Mouse (Mus musculus): ENCODE data around the gene 1700016K19Rik. TPM values are rescaled to one million over a fixed set of nuclear protein-coding genes. Genes with fewer than 3 reads are reported as not detected.

The 1700016K19Rik gene
- polyA plus RNA-seq, 1 experiment from 2014 or later = 0.26 TPM

DNA sequence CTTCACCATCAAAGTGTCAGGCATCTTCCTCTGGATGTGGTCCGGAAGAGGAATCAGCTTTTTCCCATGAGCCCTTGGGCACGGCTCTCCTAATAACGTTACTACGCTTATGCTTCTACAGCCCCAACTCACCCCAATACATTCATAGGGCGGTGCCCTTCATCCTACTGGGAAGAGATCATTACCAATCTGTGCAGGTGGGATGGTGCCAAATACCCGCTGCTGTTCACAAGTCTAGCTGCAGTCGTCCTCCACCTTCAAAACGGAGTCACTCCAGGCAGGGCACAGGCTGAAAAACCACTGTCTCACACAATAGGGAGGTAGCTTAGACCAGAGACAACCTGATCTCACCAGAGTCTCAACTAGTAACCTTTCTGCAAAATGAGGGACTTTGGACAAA lies 35.5 kb downstream of the 1700016K19Rik start:
- no peak overlapping the region for H3K9ac ChIP-seq
- WGBS = 81% methylated on average over 8 of the region's 8 CpGs
- peaks cover 4% of the 10 kb centered on the region; the same call in 1 of the 2 replicates for H3K4me1 ChIP-seq (replicated peaks)
- H3K4me3 ChIP-seq = no peak overlapping the region
- H3K36me3 ChIP-seq = no peaks in the 10 kb centered on the region
- no peak overlapping the region for H3K4me2 ChIP-seq
- H3K27ac ChIP-seq (ENCODE audit: poor library complexity, severe bottlenecking) = no peak overlapping the region
- no peaks in the 10 kb centered on the region for H3K9me3 ChIP-seq (replicated peaks)
- no peak for ATAC-seq (ENCODE audit: insufficient number of reproducible peaks, low FRiP score)
- no peaks in the 10 kb centered on the region; the same call in 1 of the 2 replicates for H3K27me3 ChIP-seq (replicated peaks)

DNA sequence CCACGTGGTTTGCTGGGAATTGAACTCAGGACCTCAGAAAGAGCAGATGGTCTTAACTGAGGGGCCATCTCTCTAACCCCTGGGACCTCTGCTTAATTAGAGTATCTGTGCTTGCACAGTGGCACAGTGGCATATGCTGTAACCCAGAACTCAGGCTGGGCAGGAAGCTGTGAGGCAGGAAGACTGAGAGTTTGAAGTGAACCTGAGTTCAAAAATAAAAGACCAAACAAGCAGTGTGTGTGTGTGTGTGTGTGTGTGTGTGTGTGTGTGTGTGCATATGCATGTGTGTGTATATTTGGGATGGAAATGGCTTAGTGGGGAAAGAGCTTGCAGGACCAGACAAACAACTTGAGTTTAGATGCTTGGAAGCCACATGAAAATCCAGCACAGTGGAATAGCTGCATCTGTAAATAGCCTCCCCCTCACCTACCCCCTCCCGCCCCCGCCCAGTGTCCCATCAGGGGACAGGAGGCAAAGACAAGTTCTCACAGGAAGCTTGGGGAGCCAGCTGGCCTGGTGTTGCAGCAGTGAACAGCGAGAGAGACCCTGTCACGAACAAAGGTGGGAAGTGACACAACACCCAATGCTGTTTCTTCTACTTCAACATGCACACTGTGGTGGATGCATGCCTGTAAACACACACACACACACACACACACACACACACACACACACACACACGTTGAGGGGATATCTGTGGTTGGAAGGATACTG lies 38.0 kb downstream of the 1700016K19Rik start:
- WGBS = 35% methylated on average over 6 of the region's 6 CpGs
- no peak for ATAC-seq (ENCODE audit: insufficient number of reproducible peaks, low FRiP score)
- H3K4me1 ChIP-seq (replicated peaks) = peaks cover 8% of the 10 kb centered on the region
- no peak overlapping the region for H3K27ac ChIP-seq (ENCODE audit: poor library complexity, severe bottlenecking)
- H3K9ac ChIP-seq = no peak overlapping the region
- no peaks in the 10 kb centered on the region; the same call in 1 of the 2 replicates for H3K27me3 ChIP-seq (replicated peaks)
- no peak overlapping the region for H3K4me3 ChIP-seq
- no peaks in the 10 kb centered on the region for H3K9me3 ChIP-seq (replicated peaks)
- H3K36me3 ChIP-seq = no peaks in the 10 kb centered on the region
- no peak overlapping the region for H3K4me2 ChIP-seq

DNA sequence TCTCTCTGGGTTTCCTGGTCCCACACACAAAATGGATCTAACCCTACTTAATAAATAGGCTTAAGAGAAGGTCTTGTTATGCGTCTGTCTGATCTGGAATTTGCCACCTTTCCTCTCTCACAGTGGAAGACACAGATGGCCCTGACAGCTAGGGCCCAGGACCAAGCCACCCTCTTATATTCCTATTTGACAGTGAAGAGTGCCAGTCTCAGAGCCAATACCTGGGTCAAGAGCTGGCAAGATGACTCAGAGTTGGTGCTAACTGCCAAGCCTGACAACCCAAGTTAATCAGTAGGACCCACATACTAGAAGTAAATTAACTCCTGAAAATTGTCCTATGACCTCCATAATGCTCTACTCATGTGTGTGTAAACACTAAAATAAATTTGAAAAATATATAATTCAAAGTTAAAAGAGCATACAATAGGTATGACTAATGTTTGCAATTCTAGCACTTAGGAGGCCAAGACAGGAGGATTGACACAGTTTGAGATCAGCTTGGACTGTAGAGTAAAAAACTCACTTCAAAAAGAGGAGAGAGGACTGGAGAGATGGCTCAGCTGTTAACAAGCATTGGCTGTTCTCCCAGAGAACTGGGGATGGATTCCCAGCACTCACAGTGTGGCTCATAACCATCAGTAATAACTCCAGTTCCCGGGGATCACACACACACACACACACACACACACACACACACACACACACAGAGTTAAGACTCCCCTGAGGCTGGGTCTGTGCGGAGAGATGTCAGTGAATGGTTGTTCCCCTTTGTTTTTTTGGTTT lies 39.8 kb downstream of the 1700016K19Rik start:
- Histone ChIP-seq H3K4me2 (no peak overlapping the region), H3K36me3 (no peaks in the 10 kb centered on the region), H3K27me3 (replicated peaks) (no peaks in the 10 kb centered on the region), H3K9me3 (replicated peaks) (no peaks in the 10 kb centered on the region), H3K9ac (no peak overlapping the region), H3K27ac (ENCODE audit: poor library complexity, severe bottlenecking) (no peak overlapping the region), H3K4me1 (replicated peaks) (peaks cover 16% of the 10 kb centered on the region), H3K4me3 (no peak overlapping the region)
- no peak for ATAC-seq (ENCODE audit: insufficient number of reproducible peaks, low FRiP score)
- WGBS = 77% methylated on average over 3 of the region's 3 CpGs

DNA sequence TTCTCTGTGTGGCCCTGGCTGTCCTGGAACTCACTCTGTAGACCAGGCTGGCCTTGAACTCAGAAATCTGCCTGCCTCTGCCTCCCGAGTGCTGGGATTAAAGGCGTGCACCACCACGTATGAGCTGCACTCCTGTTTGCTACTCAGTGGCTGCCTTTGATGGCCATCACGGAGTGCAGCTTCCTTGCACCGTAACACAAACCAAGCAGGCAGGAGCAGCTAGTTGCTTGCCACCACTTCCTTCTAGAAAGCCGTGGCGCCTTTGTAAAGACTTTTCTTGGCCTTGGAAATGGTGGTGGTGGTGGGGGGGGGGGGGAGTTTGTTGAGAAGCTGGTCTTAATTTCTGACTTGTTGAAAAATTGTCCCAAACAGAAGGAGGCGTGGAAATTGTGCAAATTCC lies 40.4 kb downstream of the 1700016K19Rik start:
- H3K27ac ChIP-seq (ENCODE audit: poor library complexity, severe bottlenecking) = no peak overlapping the region
- H3K4me1 ChIP-seq (replicated peaks) = peaks cover 19% of the 10 kb centered on the region
- ATAC-seq (ENCODE audit: insufficient number of reproducible peaks, low FRiP score) = no peak
- no peak overlapping the region for H3K9ac ChIP-seq
- H3K4me2 ChIP-seq = no peak overlapping the region
- H3K9me3 ChIP-seq (replicated peaks) = no peaks in the 10 kb centered on the region
- H3K27me3 ChIP-seq (replicated peaks) = no peaks in the 10 kb centered on the region
- no peak overlapping the region for H3K4me3 ChIP-seq
- 82% methylated on average over 8 of the region's 8 CpGs for WGBS
- no peaks in the 10 kb centered on the region for H3K36me3 ChIP-seq

DNA sequence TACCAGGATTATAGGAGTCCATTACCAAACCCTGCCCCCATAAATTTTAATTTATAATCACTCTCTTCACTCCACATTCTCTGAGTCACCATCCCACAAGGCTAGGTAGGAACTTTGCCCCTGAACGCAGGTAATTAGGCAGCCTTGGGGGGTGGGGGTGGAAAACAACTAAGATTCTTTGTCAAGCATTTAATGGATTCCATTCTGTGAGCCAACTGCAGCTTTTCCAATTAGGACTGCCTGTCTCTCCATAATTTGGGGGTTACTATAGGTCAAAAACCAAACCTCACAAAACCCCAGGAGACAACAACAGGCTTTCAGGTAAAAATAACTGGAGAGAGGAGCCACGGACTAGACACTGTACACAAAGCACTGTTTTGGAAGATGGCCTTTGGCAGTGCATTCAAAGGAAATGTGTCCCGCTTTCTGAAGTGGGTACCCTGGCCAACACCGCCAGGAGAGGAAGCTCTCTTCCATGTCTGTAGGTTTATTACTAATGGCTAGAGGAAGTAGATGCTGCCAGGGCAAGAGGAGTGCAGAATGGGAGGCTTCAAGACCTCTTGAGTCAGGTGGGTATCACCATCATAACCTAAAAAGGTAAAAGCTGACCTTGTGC lies 41.2 kb downstream of the 1700016K19Rik start:
- Histone ChIP-seq H3K36me3 (peaks cover 5% of the 10 kb centered on the region; the same call in 1 of the 2 replicates), H3K4me2 (no peak overlapping the region), H3K4me3 (no peak overlapping the region), H3K4me1 (replicated peaks) (peaks cover 19% of the 10 kb centered on the region), H3K27ac (ENCODE audit: poor library complexity, severe bottlenecking) (no peak overlapping the region), H3K27me3 (replicated peaks) (no peaks in the 10 kb centered on the region), H3K9me3 (replicated peaks) (no peaks in the 10 kb centered on the region), H3K9ac (no peak overlapping the region)
- WGBS = 80% methylated on average over 4 of the region's 4 CpGs
- no peak for ATAC-seq (ENCODE audit: insufficient number of reproducible peaks, low FRiP score)

DNA sequence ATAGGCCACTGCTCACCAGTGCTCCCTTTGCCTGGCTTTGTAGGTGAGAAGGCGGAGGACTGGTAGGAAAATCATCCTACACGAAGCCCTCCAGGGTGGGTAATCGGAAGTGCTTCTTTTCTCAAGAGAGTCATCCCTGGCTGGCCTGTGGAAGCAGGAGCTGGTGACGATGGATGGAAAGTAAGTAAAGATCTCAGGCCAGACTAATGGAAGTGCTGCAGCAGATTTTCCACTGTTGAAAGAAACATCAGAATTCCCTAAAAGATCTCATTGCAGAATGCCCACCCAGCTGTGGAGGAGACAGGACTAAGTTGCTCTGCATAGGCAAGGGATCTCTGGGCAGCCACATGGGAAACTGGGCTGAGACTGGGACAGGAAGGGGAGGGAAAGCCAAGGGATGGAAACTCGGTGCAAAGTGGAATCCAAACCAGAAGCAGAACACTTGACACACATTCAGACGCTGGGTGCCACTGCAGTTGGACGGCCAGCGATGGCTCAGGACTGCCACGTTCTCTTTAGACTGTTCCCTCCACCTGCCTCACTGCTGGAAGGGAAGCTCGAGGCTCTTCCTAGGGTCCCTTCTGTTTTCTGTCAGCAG lies 42.4 kb downstream of the 1700016K19Rik start:
- 50% methylated on average over 10 of the region's 10 CpGs for WGBS
- Histone ChIP-seq H3K4me3 (no peak overlapping the region), H3K36me3 (peaks cover 16% of the 10 kb centered on the region), H3K27me3 (replicated peaks) (no peaks in the 10 kb centered on the region), H3K4me1 (replicated peaks) (peaks cover 19% of the 10 kb centered on the region), H3K27ac (ENCODE audit: poor library complexity, severe bottlenecking) (no peak overlapping the region), H3K9ac (no peak overlapping the region), H3K4me2 (no peak overlapping the region), H3K9me3 (replicated peaks) (no peaks in the 10 kb centered on the region)
- 0 out of 2 replicates have a peak, but pooled peaks have one; percentile 29 for ATAC-seq (ENCODE audit: insufficient number of reproducible peaks, low FRiP score)

DNA sequence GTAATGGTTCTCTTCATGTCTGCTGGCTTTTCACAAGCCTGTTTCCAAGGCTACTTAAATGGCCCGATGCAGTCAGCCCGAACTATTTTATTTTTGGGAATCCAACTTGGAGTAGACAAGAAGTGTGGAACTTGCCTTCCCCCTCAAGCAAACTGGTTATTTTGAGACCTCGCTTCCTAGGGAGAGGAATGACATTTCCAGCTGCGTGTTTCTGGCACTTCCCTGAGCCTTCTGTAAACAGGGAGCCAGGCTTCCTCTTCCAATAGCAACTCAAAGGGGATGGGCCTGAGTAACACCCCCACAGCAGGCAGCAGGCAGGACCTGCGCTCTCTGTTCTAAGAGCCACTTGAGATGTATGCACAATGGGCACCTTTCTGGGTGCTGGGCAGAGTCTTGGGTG lies 43.2 kb downstream of the 1700016K19Rik start:
- peak overlapping the region; percentile 12; the same call in 1 of the 2 replicates for H3K4me2 ChIP-seq

DNA sequence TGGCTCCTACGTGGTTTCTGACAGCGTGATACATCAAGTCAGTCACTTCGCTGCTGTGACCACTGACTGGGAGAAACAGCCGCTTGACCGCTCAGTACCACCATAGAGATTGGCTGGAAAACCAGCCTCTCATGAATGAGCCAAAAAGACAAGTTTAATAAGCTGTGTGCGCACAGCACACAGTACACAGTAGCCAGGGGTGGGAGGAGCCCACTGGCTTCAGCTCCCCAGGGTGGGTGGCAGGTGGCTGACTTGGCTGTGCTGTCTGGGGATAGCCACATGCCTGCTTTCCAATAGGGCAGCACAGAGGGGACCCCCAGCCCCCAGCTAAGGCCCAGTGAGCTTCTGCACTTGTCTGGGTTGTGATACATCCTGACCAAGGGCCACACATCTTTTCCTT lies 44.8 kb downstream of the 1700016K19Rik start:
- 83% methylated on average over 6 of the region's 6 CpGs for WGBS
- no peak overlapping the region for H3K9ac ChIP-seq
- ATAC-seq (ENCODE audit: insufficient number of reproducible peaks, low FRiP score) = no peak
- H3K36me3 ChIP-seq = peaks cover 16% of the 10 kb centered on the region
- no peak overlapping the region for H3K4me3 ChIP-seq
- no peak overlapping the region for H3K4me2 ChIP-seq
- no peaks in the 10 kb centered on the region for H3K9me3 ChIP-seq (replicated peaks)
- H3K27ac ChIP-seq (ENCODE audit: poor library complexity, severe bottlenecking) = no peak overlapping the region
- H3K4me1 ChIP-seq (replicated peaks) = peaks cover 15% of the 10 kb centered on the region
- H3K27me3 ChIP-seq (replicated peaks) = no peaks in the 10 kb centered on the region

More for the DNA sequence above, 43.2 kb downstream of the 1700016K19Rik start:
- Histone ChIP-seq H3K27ac (ENCODE audit: poor library complexity, severe bottlenecking) (no peak overlapping the region), H3K4me3 (no peak overlapping the region), H3K27me3 (replicated peaks) (no peaks in the 10 kb centered on the region), H3K36me3 (peaks cover 16% of the 10 kb centered on the region), H3K9me3 (replicated peaks) (no peaks in the 10 kb centered on the region), H3K9ac (no peak overlapping the region), H3K4me1 (replicated peaks) (peaks cover 16% of the 10 kb centered on the region)
- WGBS = 26% methylated on average over 5 of the region's 5 CpGs
- ATAC-seq (ENCODE audit: insufficient number of reproducible peaks, low FRiP score) = no peak

DNA sequence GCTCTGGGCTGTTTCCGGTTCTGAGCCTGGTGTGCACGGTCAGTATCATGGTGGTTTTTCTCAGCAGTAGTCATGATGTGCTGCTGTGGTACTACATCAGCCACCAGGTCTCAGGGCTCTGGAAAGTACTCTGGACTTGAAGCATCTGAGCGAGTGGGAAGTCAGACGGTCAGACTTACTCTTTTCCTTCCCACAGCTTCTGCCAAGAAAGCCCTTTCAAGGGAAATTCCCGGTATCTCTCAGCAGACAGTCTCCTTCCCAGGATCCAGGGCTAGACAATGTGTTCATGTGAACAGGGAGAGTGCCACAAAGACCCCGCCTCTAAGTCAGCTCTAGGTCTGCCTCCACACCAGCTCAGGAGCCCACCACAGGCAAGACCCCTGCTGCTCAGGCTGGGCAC lies 45.7 kb downstream of the 1700016K19Rik start:
- Histone ChIP-seq H3K4me3 (no peak overlapping the region), H3K9ac (no peak overlapping the region), H3K27me3 (replicated peaks) (no peaks in the 10 kb centered on the region), H3K9me3 (replicated peaks) (no peaks in the 10 kb centered on the region), H3K4me2 (no peak overlapping the region), H3K27ac (ENCODE audit: poor library complexity, severe bottlenecking) (no peak overlapping the region), H3K4me1 (replicated peaks) (peaks cover 15% of the 10 kb centered on the region), H3K36me3 (peaks cover 16% of the 10 kb centered on the region)
- ATAC-seq (ENCODE audit: insufficient number of reproducible peaks, low FRiP score) = no peak
- WGBS = 66% methylated on average over 6 of the region's 6 CpGs

DNA sequence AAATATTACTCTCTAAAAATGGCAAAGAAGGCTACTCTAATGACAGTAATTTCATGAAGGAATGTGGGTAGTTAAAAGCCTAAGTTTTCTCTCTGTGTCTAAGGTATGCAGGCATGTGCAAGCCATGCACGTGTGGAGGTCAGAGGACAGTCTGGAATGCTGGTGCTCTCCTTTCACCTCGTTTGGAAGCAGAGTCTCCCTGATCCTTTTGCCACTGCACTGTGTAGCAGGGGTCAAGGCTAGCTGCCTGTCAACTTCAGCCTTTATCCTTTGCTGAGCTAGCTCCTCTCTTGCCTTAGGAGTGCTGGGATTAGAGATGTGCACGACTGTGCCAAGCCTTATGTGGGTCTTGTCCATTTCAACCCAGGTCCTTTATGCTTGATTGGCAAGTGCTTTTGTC lies 50.8 kb downstream of the 1700016K19Rik start:
- Histone ChIP-seq H3K36me3 (peaks cover 17% of the 10 kb centered on the region), H3K9ac (no peak overlapping the region), H3K27ac (ENCODE audit: poor library complexity, severe bottlenecking) (no peak overlapping the region), H3K27me3 (replicated peaks) (no peaks in the 10 kb centered on the region), H3K9me3 (replicated peaks) (no peaks in the 10 kb centered on the region), H3K4me1 (replicated peaks) (no peaks in the 10 kb centered on the region), H3K4me2 (no peak overlapping the region), H3K4me3 (no peak overlapping the region)
- 39% methylated on average over 3 of the region's 3 CpGs for WGBS
- ATAC-seq (ENCODE audit: insufficient number of reproducible peaks, low FRiP score) = no peak
